Mouse (Mus musculus): ENCODE results near the gene Pqbp1.

DNA sequence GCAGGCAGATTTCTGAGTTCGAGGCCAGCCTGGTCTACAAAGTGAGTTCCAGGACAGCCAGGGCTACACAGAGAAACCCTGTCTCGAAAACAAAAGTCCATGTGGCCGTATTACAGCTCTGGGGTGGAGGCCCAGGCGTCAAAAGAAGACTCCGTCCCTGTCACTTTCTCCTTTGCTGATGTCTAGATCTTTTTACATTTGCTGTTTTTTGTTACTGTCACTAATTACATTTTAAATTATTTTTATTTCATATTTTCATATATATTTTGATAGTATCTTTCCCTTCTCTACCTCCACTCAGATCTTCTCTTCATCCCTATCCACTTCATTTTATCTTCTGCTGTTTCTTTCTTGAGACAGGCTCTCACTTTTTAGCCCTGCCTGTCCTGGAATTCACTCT lies 8.7 kb upstream of the Pqbp1 start, which contains the start of gene Gm10491:
- TF ChIP-seq POLR2A (IDR thresholded peaks at IDR 0.05; ENCODE audit: borderline replicate concordance, extremely low read depth, low read depth, low read length) (no peak), CTCF (IDR thresholded peaks at IDR 0.05; ENCODE audit: insufficient read depth, low read length) (no peak)
